Mouse (Mus musculus): Measurements from ENCODE around the gene Cuta.

DNA sequence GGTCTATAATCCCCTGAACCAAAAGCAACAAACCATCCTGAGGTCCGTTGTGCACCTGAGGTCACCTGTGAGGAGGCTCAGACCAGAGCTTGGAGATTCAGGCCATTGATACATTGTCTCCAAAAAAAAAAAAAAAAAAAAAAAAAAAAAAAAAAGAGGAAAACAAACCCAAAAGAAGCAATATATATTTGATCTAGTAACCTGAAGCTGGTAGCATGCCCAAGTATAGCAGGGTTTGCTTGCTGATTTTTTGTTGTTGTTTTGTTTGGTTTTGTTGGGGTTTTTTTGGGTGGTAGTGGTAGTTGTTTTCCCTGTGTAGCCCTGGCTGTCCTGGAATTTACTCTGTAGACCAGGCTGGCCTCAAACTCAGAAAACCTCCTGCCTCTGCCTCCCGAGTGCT lies 21.0 kb downstream of the Cuta start:
- TF ChIP-seq POLR2A (IDR thresholded peaks at IDR 0.05; ENCODE audit: borderline replicate concordance, extremely low read depth, insufficient read depth, insufficient read length, poor library complexity, severe bottlenecking): no peak
- TF ChIP-seq CTCF (IDR thresholded peaks at IDR 0.05; ENCODE audit: borderline replicate concordance, extremely low read depth, insufficient read depth, insufficient read length): no peak
